Mouse (Mus musculus) lung, postnatal 25 days (tissue): ENCODE results near the gene Rtl9.

Source experiments
- DNase-seq: peaks from one replicate; pipeline ENCODE4 v3.0.0; 2022; ENCODE audit warnings: low spot score

Gene Rtl9

DNA sequence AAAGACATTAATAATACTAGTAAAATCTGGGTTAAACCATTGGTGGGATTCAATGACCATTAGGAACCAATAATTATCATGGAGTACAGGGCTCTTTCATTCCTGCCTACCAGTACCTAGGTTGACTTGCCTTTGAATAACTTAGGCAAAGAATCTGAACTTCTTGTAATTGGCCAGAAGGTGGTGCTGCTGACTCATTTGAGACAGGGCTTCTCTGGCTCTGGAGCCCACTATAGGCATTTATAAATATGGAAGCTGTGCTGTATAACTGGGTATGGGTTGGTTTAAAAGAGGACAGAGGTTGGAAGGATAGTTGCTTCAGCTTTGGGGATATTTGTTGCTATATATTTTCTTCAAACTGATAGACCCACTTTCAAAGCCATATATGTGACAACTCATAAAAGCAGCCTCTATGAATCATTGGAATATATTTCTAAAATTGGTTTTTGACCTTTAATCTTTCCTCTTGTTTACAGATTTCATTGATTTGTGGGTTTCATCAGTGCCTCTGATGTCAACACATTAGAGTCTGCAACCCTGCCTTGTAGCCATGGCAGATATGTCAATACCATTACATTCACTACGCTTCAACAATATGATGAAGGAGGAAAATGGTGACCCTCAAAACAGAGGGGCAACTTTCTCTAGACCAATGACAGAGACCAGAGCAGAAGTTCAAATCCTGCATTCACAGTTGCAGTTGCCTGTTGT, at the start of gene Rtl9:
TSS of gene Rtl9 (plus strand) at position 551 of the 711 bp plus-strand sequence.
- peak; percentile 8 for DNase-seq

DNA sequence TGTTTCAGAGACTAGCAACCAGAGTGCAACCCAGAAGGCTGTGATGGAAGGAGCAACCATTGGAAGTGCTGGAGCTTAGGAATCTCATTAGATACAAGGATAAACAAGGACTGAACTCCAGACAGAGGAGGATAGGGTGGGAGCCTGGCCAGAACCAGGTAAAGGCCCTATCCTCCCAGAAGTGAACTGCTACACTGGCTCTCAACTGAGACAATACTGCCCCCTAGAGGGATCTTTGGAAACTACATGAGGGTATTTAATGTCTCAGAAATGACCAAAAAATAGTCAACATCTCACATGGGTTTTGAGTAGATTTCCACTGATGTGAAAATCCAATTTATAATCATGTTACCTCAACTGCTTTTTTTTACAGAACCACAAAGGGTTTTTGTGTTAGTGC, 47.9 kb upstream of the Rtl9 start:
- DNase-seq: peak; percentile 35

DNA sequence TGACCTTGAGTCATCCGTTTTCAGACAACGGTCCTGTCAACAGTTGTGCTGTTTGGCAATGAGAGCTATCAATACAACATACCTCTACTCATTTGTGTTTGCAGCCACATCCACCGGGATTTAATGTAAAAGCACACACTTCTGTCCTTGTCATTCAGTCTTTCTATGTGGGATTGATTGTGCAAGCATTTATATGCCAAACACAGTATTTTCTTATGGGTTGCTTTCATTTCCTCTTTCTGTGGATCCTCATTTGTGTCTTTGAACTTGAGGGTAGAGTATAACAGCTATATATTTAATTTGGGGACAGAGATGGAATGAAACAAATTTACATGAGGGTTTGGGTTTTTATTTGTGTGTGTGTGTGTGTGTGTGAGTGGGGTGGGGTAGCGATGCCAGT, 47.5 kb upstream of the Rtl9 start:
- DNase-seq: no peak

DNA sequence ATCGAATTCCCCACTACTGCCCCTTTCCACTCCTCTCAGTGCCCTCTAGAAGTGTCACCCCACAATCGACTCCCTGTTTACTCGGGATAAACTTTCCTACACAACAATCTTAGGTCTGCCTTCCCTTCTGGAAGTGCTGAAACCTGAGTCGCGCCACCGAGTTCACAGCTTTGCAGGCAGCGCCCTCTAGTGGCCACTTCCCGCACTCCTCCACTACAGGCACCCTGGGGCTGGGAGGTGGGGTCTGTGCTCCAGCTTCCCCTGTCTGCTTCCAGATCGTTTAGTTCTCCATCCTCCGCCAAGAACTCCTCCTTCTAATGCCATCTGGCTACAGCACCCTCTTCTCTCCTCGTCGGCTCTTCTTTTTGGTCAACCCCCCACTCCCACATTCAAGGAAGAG, 40.6 kb upstream of the Rtl9 start:
- peak; percentile 56 for DNase-seq

DNA sequence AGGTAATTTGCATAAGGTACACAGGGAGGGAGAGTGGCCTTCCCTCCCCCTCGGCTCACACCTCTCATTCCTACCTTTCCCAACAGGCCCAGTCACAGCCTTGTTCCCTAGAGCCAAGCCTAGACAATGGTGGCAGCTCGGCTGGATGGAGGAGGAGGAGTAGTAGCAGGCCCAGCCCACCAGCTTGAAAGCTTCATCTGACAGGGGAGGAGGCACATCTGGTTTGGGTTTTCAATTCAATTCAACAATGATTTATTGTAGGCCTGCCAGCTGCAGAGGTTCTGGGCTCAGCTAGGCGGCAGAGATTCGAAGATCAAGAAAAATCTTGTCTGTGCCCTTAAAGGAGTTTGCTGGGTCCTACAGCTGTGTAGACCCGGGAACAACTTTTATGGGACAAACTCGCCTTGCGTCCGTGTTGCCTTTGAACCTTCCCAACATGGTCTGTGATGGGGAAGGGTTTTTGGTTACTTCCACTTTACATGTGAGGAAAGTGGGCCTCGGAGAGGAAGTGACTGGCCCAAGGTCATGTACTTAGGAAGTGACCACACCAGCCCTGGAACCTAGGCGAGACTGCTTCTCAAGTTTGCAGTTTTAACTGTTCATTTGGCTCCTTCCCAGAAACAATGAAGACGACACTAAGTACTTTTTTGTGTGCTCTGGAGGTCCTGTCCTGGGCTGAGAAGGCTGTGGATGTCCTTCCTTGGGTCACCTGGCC, 36.6 kb upstream of the Rtl9 start:
- DNase-seq: no peak

DNA sequence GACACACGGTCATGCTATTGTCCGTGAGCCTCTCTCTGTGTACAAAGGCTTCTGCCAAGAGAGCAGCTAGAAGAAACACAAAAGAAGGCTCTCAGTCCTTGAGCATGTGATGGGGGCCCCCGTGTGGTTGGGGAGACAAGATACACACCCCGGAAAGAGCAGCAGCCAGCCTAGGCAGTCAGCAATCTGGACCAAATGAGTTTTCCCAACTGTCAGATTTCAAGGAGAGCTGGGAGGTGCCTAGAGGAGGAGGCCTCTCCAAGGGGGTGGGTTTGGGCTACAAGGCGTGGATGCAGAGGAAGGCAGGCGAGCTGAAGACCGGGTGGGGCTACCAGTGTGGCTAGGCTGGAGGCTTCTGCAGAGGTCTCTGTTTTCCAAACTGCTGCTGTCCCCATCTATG, 35.6 kb upstream of the Rtl9 start:
- DNase-seq: no peak

DNA sequence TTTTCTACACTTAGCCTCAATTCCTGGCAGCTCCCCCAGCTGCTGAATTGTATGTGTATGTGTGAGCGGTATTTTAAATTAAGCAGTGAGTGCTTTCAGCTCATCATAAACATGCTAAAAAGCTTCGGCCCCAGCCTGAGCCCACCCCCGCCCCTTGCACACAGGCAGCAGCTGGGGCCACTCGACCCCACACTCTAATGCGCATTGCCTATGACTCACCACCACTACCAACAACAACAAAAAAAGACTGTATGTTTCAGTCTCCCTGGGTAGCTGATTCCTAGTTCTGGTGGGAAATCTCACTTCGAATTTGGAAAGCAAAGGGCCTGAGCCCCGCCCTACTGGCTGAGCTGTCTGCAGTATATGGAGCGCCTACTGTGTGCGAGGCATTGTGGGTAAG, 35.1 kb upstream of the Rtl9 start:
- no peak for DNase-seq

DNA sequence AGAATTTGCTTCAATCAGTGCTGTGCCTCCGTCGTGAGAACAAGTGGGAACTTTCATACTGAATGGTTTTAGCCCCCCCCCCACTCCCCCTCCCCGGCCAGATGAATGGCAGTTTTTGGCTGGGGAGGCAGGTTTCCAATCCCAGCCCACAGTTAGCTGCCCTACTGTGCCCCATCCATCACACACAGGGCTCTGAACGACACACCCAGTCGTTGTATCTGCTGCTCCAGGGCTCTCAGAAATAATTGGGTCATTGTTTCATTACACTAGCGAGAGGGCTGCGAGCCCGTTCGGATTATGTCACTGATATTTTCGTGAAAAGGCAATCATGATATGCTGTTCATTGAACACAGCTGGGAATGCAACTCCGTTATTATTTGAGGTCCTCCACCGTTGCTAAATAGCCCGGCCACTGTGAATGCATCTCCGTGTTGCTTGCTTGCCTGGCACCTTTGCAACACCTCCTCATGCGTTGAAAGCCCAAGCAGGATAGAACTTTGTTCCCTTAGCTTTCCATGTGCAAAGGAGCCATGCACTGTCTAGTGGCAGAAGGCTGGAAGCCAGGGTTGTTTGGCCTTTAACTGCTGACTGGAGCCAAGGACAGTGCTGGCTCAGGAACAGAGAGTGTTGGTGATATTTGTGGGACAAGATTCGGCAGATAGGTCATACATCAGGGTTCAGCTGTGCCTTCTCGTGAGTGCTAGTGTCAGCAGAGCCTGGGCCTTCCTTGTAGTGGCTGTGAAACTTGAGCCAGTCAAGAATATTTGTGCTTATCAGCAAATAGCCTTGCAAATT, 32.9 kb upstream of the Rtl9 start:
- no peak for DNase-seq

DNA sequence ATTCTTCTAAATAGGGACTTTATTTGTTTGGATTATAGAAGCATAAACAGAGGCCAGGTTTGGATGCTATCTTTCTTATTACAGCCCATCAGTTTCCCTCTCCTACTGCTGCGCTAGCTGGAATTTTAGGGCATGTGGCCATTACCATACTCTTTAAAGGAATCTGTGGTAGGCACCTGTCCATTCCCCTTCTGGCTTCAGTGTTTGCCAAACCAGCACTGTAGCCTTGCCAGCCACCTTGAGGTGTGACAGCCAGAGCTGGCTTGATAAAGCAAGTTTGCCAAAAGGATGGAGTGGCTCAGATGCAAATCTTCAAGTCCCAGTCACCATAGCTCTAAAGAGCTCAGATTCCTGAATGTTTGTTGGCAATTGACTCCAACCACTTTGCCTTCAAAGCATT, 32.3 kb upstream of the Rtl9 start:
- no peak for DNase-seq

DNA sequence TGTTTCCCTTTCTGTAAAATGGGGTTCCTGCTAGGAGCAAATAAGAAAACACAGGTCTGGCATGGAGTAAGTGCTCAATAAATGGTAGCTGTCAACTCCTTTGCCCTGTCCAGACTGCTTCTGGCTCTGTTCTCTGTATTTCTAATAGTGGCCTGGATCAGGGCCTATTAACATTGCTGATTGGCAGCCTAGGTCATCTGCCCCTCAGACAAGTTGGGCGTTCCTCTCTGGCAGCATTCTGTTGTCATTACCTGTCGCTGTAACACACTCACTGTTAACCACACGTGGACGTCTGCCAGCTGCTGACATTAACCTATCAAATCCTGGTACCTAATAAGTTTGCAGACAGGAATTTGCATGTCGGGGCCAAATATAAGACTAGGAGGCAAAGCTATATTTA, 31.8 kb upstream of the Rtl9 start:
- DNase-seq: no peak

DNA sequence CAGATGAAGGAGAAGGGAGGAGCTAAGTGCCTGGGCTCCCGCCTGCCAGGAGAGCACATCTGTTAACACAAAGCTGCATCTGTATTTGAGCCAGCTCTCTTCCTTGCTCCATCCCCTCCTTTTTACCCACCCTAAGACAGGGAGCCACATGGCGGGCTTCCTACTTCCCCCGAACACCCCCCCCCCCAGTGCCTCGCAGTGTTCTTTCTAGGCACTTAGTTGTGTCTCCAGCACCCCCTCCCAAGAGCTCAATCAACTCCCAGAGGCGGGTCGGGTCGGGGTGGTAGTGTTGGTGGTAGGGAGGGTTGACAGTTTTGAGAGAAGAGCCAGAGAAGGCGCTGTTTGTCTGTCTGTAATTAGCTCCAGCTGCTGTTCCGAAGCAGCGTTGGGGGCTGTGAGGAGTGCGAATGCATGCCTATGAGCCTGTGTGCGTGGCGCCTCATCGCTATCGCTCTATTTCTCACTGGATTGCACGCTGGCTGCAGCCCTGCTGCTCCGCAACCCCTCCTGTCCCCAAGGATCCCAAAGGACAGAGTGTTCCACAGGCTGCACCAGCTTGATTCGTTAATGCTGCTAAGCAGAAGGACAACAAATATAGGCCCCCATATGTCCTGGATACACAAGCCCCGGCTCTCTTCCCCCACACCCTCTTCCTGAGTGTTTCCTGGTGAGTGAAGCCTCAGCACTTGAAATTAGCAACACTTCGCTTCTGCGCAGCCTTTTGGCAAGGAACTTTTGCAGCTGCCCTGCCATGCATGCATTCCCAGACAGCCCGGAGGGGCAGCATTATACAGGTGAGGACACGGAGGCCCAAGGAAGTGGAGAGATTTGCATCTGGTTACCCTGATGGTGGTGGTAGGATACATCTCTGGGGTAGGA, 18.7 kb upstream of the Rtl9 start:
- no peak for DNase-seq

DNA sequence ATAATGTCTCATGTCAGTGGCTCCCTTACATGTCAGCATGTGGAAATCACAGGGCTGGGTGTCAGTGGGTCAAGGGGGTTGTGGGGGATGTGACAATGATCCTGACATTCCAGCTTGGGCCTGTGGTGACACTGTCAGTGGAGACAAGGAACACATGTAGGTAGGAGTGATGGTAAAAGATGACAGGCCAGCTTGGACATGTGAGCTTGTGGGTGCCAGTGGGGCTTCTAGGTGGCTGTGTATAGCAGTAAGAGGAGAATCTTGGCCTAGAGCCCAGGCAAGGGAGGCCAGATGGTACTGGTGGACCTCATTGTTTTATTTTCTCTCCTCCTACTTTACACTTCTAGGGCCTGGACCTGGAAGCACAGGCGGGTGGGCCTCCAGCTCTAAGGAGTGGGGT, 16.7 kb upstream of the Rtl9 start:
- DNase-seq: no peak

DNA sequence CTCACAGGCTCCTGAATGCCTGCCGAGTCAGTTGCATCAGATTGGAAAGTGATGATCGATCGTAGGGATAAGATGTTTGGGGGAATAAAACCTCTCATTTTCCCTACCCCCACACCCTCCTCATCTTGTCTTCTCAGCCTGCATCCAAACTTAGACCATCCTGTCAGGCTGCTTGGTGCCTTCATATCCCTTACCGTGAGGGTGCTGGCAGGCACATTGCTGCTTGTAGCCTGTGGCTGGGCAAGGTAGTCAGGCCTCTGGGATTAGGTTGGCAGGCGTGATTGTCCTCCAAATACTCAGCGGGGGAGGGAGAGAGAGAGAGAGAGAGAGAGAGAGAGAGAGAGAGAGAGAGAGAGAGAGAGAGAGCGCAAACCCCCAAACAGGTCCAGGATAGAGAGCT, 11.2 kb upstream of the Rtl9 start:
- no peak for DNase-seq

DNA sequence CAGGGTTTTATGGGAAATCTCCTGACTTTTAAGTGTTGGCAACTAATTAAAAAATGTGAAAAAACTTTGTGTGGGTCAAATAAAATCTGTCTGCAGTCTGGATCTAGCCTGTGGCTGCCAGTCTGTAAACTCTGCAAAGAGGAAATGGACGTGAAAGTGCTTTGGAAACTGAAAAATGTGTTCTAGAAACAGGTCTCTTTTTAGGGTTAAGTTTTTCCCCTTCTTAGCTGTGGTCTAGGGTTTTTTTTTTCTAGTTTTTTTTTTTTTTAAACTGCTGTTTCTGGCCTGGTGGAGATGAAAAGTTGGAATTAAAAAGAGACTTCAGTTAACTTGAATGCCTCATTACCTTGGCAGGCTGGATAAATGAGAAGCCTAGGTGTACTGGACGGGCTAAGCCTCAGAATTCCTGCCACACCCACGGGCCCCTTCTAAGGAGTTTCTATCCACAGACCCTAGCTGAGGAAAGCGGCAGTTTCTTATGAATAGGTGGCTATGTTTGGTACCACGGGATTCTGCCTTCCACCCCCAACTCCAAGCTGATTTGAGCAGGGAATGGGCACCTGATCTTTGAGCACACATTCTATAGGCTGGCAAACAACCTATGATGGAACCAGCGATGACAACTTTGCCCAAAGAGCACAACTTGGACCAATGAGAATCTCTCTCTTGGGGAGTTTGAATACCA, 8.3 kb upstream of the Rtl9 start:
- no peak for DNase-seq

DNA sequence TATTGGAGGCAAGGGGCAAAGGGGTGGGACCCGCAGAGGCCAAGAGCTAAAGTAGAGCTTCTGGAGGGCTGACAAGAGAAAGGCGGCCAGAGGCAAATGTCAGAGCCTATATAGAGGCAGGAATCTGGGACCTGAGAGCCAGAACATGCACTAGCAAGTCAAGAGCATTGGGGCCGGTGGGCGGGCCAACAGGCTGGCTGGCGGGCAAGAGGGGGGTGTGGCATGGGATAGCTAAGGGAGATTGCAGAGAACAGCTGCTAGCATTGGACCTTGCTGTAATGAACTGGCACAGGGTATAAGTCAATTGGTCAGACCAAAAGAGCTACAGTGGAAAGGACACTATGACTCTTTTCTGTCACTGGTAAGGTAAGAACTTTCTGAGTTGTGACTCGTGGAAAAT, 1.8 kb upstream of the Rtl9 start:
- DNase-seq: no peak

DNA sequence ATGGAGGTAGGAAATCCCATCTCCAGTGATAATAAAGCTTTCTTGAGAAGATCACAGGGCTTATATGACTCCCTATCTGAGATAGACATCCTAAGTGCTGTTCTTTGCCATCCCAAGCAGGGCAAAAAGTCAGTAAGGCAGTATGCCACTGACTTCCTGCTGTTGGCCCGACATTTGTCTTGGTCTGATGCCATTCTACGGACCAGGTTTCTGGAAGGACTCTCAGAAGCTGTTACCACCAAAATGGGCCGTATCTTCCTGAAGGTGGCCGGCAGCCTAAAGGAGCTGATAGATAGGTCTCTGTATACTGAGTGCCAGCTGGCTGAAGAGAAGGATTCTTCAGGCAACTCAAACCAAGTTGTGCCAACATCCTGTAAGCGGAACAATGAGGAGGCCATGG, 3.8 kb downstream of the Rtl9 start:
- DNase-seq: no peak

DNA sequence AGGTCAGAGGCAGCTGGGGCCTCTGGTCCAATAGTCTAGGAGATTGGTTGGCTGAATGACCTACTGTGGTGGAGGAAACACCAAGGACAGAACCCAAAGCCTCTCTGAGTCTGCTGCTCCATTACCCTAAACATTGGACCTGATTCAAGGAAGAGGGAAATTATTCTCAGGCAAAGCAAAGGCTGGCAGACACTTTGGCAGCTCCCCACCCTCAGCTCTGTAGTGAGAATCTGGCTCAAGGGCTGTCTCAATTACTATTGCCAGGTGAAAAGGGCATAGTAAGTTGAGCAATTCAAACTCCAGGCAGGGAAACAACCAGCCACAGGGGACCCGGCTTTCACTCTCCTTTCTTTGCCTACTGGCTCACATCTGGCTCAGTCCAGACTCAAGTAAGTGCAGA, 6.5 kb downstream of the Rtl9 start:
- no peak for DNase-seq

DNA sequence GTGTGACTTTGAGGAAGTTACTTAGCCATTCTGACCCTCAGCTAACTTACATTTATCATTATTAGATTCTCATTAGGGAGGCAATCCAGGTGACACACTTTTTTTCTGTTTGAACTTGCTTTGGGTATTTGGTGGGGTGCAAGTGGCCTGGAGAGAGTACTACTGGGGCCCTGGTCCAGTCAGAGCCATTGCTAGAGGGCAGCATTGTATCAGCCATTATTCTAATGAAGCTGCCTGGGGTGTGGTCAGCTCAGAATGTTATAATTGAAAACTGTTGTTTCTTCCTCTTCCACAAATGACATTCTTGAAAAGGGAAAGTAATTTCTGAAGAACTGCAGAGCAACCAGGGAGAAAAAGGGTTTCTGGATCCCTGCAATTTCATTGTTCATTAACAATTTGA, 13.2 kb downstream of the Rtl9 start:
- no peak for DNase-seq
